Mouse (Mus musculus): Measurements from ENCODE around the gene Zfp870.

DNA sequence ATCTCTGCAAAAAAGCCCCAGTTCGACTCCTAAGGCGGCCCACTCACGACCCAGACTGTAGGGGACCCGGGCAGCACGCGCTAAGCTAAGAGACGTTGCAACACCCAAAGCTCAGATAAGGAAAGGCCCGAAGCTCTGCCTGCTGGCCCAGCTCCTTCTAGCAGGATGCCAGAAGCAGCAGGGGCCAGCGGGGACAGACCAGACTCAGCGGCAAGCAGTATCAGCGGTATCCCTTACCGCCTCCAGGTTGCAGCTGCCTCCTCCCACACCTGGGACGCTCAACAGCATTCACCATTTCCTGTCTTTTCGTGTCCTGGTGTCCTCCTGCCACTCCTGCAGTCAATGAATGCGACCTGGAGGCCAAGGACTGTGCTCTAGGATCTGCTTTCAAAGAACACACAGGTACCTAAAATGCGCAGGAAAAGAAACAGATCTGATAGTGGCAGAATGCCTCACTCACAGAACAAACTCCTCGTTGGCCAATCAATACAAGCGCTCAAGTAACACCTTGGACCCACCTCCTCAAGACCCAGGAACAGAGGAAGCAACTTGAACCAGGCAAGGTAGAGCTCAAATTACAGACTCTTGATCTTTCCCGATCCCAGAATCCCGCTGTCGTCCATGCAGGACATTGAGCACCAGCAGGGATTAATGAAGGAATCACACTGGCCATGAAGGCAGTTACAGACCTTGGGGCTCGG is 13.8 kb downstream of the Zfp870 start:
- TF ChIP-seq CTCF (IDR thresholded peaks at IDR 0.05; ENCODE audit: insufficient read depth, low read length) (no peak), POLR2A (IDR thresholded peaks at IDR 0.05; ENCODE audit: borderline replicate concordance, extremely low read depth, low read depth, low read length) (no peak)
